Mouse (Mus musculus) kidney, adult 11 months (tissue): ENCODE measurements at regions not wholly inside any gene's neighbourhood (a gene's known extent, or its start where the extent isn't known, plus 50 kb on each side); places are given as distances from the start of the nearest gene placed in this dataset.
"Not testable (repeated sequence)": the region's sequence is repeated elsewhere in the genome, so short reads cannot be mapped to it uniquely, and the experiment has no call there.

Experiments used
- DNase-seq: peaks from one replicate; pipeline ENCODE4 v3.0.0; 2022

- no peak for DNase-seq
These were observed 63.9 kb upstream of the Tars start for GRCm38 (mm10) chr15:11463341-11463740.

- DNase-seq = not testable (repeated sequence)
These were observed 62.1 kb upstream of the Tars start for GRCm38 (mm10) chr15:11461575-11461974.

- no peak for DNase-seq
These were observed 59.8 kb upstream of the Tars start for GRCm38 (mm10) chr15:11459306-11459705.

- DNase-seq = no peak
These were observed 57.8 kb upstream of the Tars start for GRCm38 (mm10) chr15:11457278-11457677.

- no peak for DNase-seq
These were observed 56.5 kb upstream of the Tars start for GRCm38 (mm10) chr15:11455982-11456381.

GRCm38 (mm10) chr15:11455366-11455785, 55.9 kb upstream of the Tars start:
- DNase-seq = no peak

- DNase-seq = no peak
These were observed 54.5 kb upstream of the Tars start for GRCm38 (mm10) chr15:11453997-11454396.

GRCm38 (mm10) chr15:11451635-11452034, 52.2 kb upstream of the Tars start:
- DNase-seq = no peak
